Mouse (Mus musculus): ENCODE data around the gene Snx21. TPM values are rescaled to one million over a fixed set of nuclear protein-coding genes. Genes with fewer than 3 reads are reported as not detected.
"Not testable (repeated sequence)": the region's sequence is repeated elsewhere in the genome, so short reads cannot be mapped to it uniquely, and the experiment has no call there.

Gene Snx21
- total RNA-seq, 2 experiments from 2014 or later: 25.9 to 26.3 TPM

GRCm38 (mm10) chr2:164792400-164793190 is 7.0 kb downstream of the Snx21 start:
- intact Hi-C loops (cut with DNase I): loop anchor here (5.0 kb wide), 1 partner anchor 200 kb away; the partner anchor contains the start of gene Eppin
- DNase-seq: no peak

DNA sequence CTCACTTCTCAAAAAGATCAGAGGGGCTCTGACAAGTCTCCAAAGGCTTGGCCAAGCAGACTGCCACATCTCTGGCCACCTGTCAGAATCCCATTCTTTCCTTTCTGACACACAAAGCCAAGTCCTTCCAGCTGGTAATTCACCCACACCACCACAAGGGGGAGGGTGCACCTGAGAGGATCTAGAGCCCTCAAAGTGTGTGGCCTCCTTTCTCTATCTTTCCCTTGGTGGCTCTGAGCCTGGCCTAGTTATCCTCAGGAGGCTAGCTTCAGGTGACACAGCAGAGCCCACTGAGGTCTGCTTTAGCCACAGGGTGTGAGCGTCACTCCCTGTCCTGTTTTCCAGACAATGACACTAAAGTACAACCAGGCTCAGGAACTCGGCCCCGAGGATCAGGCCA is 7.6 kb downstream of the Snx21 start:
- intact Hi-C loops (cut with DNase I): loop anchor here (5.0 kb wide), 1 partner anchor 201 kb away; the partner anchor contains the start of gene Eppin

DNA sequence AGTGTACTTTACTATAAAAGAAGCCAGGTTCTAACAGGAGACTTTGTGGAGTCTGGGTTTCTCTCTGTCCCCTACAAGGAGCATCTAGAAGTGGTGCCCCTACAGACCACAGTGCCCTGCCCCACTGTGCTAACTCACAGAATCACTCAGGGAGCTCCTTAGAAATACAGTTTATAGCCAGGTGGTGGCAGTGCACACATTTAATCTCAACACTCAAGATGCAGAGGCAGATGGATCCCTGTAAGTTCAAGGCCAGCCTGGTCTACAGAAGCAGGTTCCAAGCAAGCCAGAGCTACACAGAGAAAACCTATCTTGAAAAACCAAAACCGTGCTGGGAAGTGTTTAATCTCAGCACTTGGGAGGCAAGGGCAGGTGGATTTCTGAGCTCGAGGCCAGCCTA is 8.1 kb downstream of the Snx21 start:
- intact Hi-C loops (cut with DNase I): loop anchor here (2.0 to 5.0 kb wide), 2 partner anchors 113 to 201 kb away; partner anchors contain the start of gene Eppin
- peak in 1 of 2 experiments; percentile 33 for DNase-seq

More for the DNA sequence above, 7.6 kb downstream of the Snx21 start:
- DNase-seq: peak; percentile 64 to 78

- DNase-seq: peak; percentile 89 to 93
- intact Hi-C loops (cut with DNase I): loop anchor here (2.0 to 5.0 kb wide), 2 partner anchors 113 to 202 kb away; partner anchors contain the start of gene Eppin
These were observed 8.7 kb downstream of the Snx21 start for GRCm38 (mm10) chr2:164794293-164794692.

DNA sequence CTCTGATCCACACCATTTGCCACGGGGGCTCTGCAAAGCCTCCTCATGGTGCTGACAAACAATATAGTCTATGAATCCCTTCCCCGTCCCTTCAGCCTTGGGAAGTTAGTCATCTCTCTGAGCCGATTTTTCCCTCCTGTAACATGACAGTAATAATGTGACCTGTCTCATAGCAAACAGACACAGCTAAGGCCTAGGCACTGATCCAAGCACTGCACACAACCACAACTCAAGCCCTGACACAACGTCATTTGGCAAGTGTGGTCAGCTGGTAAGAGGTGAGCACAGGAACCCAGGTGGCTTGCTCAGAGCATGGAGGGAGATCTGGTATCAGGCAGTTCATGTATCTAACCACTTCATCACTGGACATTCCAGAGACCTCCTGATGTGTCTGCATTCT is 10.2 kb downstream of the Snx21 start:
- intact Hi-C loops (cut with DNase I): loop anchor here (2.0 kb wide), 1 partner anchor 115 kb away; no protein-coding TSS in a partner anchor
- DNase-seq: no peak

GRCm38 (mm10) chr2:164798554-164798953 is 12.9 kb downstream of the Snx21 start:
- DNase-seq; intact Hi-C loops (cut with DNase I): not testable (repeated sequence)

GRCm38 (mm10) chr2:164800252-164801004 is 14.8 kb downstream of the Snx21 start:
- intact Hi-C loops (cut with DNase I): no loop called here
- no peak for DNase-seq

DNA sequence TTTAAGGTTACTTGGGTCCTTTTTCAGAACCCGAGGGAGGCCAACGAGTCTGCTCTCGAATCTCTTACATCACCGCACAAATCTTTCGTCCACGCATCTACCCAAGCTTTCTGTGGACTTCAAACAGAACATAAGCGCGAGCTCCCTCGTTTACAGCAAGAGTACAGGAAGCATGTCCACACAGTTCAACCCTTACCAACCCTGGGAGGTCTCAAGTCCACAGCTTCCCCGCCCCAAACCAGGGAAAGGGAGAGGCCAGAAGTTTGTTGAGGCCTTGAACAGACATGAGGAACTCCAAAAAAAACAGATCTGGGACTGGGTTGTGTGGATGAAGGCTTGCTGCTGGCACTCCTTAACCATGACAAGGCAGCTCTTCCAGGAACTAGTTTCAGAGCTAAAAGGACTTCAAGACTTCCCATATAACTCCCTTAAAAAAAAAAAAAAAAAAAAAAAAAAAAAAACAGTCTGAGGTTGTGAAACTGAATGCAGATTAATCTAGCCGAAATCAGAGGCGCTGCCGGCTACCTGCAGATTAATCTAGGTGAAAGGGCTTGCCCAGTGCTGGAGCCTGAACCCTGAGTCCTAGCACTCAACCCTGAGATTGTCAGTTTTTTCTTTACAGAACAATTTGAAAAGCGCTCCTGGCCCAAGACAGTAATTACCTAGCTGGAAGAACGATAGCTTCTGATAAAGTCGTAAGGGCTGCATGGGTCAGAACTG is 17.7 kb downstream of the Snx21 start:
- DNase-seq: no peak
- intact Hi-C loops (cut with DNase I): no loop called here

DNA sequence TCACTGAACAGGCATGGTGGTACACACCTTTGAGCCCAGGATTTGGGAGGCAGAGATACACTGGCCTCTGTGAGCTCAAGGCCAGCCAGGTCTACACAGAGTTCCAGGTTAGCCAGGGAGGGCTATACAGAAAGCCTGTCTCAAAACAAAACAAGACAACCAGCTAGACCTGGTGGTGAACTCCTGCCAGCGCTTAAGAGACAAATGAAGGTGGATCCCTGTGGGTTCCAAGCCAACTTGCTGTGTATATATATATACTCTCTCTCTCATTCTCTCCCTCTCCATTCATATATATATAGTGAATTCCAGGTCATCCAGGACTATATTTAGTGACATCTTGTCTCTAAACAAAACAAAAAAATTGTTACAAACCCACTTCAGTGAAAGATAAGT is 18.3 kb downstream of the Snx21 start:
- DNase-seq: no peak
- intact Hi-C loops (cut with DNase I): no loop called here

- intact Hi-C loops (cut with DNase I): no loop called here
- peak; percentile 99 for DNase-seq
These were observed 19.1 kb downstream of the Snx21 start, which contains the start of the genes Acot8 and Zswim3 for GRCm38 (mm10) chr2:164804533-164805331. Gene Acot8, minus strand, starts transcription at chr2:164804882. Gene Zswim3, plus strand, starts transcription at chr2:164805098.

GRCm38 (mm10) chr2:164805332-164805718 is 19.7 kb downstream of the Snx21 start:
- no peak for DNase-seq
- intact Hi-C loops (cut with DNase I): no loop called here

GRCm38 (mm10) chr2:164806614-164807013 is 21.0 kb downstream of the Snx21 start:
- intact Hi-C loops (cut with DNase I): no loop called here

GRCm38 (mm10) chr2:164813557-164813956 is 27.9 kb downstream of the Snx21 start:
- intact Hi-C loops (cut with DNase I): no loop called here
- no peak for DNase-seq

More at GRCm38 (mm10) chr2:164806614-164807013, 21.0 kb downstream of the Snx21 start:
- DNase-seq: no peak

DNA sequence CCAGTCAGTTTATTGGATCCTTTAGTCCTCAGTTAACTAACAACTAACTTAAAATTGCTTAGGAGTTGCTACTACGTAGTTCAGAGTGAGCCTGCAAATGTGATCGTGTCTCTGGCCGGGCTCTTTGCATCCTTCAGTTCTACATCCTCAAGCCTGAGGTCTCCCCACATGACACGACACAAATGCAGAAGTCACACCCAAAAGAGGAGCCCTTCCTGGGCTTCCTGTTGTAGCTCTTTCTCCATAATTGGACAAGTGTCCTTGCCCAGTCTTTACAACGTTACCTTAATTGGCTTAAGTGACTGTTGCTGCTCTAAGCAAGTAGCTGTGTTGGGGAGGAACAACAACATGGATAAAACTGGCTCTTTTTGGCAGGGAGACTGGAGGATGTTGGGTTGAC is 29.7 kb downstream of the Snx21 start:
- intact Hi-C loops (cut with DNase I): no loop called here
- no peak for DNase-seq

DNA sequence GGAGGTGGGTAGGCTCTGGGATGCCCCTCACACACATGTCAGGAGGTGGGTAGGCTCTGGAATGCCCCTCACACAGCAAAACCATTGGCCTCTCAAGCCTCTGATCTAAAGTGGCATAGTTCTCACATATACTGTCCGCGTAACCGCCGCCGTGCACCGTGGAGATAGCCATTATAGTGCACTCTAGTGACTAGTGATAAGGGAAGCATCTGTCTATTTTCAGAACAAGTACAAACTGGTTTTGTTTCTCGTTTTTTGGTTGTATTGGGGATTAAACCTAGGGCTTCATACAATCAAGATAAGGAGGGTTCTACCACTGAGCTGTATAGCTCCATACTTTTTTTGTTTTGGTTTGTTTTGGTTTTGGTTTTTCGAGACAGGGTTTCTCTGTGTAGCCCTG is 30.2 kb downstream of the Snx21 start:
- DNase-seq: no peak
- intact Hi-C loops (cut with DNase I): no loop called here

GRCm38 (mm10) chr2:164817206-164817605 is 31.6 kb downstream of the Snx21 start:
- DNase-seq: no peak
- intact Hi-C loops (cut with DNase I): no loop called here

DNA sequence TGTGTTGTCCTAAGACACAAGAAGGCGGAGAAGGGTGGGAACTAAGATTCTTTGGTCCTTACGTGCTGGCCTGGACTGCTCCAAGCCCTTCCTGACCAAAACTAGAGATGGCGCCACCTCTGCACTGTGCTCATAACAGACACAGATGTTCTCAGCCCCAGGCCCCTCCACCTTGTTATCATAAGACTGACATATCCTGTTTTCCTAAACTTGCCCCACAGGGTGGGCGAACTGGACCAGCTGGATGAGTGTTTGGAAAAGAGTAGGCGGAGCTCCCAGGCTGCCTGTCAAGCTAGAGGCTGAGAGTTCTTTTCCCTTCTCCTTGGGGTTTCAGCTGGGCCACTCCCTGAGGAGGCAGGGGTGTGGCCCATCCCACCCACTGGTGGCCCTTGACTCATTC is 32.1 kb downstream of the Snx21 start:
- intact Hi-C loops (cut with DNase I): no loop called here
- no peak for DNase-seq

DNA sequence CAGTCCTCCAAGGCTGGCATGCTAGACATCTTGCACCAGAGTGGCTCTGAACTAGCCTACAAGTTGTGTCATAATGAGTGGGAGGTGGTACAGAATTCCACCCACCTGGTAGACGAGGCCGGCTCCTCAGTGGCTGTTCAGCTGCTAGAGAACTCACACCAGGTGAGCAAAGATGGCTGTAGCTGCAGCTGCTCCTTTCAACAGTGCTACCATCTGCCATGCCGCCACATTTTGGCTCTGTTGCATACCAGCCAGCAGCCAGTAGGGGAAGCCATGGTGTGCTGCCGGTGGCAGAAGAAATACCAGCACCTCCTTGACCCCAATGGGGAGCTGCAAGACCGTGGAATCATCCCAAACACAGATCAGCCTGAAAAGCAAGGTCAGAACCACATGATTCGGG is 35.4 kb downstream of the Snx21 start:
- intact Hi-C loops (cut with DNase I): loop anchor here (5.0 kb wide), 1 partner anchor 211 kb away; the partner anchor contains the start of gene Ncoa5
- DNase-seq: no peak

GRCm38 (mm10) chr2:164822636-164823165 is 37.1 kb downstream of the Snx21 start, which contains the start of gene Zswim1:
Gene Zswim1, plus strand, starts transcription at chr2:164822686.
- DNase-seq: peak; percentile 100
- intact Hi-C loops (cut with DNase I): loop anchor here (5.0 kb wide), 1 partner anchor 210 kb away; the partner anchor contains the start of gene Ncoa5
